In the genomic region with DNA sequence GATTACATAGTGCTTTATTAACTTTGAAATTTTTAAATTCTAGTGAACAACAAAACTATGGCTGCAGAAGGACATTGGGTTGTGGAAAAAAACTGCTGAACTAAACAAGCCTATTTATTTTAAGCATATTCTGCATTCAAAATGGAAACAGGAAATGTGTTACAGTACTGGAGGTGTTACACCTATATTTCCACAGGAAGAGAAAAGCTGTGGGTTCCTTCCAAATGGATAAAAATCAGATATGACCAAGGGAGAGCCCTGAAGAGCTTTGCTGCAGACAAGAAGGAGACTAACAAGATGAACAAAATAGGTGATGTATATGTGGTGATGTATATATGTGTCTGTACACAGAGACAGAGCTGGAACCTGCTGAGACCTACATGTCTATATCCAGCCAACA, we compare ENCODE assay signal across 30 mouse cellular contexts. TPM values are rescaled to one million over a fixed set of nuclear protein-coding genes. Genes with fewer than 3 reads are reported as not detected.
"Had no signal": no experiment of that assay in that cellular context is flagged by ENCODE, and none has a peak within 500 bp of the region (broad histone marks: within the 10 kb centered on the region; RNA-seq: fewer than 3 reads in every experiment).

No protein-coding gene starts in this region.

- DNase-seq: gastrocnemius, adult 2 months; gastrocnemius, postnatal 10 days; gastrocnemius, postnatal 25 days; heart, adult 2 months; heart, postnatal 14 days; heart, postnatal 36 days; kidney, adult 11 months; kidney, adult 2 months; kidney, adult 9 months; kidney, postnatal 14 days; kidney, postnatal 36 days; layer of hippocampus, adult 9-11 months; layer of hippocampus, postnatal 36 days; left cerebral cortex, postnatal 4 days had no signal

- ATAC-seq: hindbrain, postnatal 0 days; intestine, embryonic 16.5 days had no signal

RNA-seq across cellular contexts. Expression of a gene that starts 30.3 kb away (rescaled TPM):
- polyA plus RNA-seq: heart, adult 2 months; heart, embryonic 11.5 days; heart, embryonic 13.5 days; heart, embryonic 15.5 days; heart, postnatal 0 days; hindbrain, embryonic 11.5 days; hindbrain, embryonic 13.5 days; hindbrain, embryonic 15.5 days; hindbrain, postnatal 0 days; intestine, embryonic 14.5 days; intestine, embryonic 16.5 days; kidney, adult 2 months; kidney, embryonic 15.5 days; kidney, postnatal 0 days; large intestine, adult 2 months; limb, embryonic 11.5 days; limb, embryonic 13.5 days; liver, adult 2 months had no signal
